Mouse (Mus musculus): ENCODE results near the gene Hlcs.

- TF ChIP-seq POLR2A (IDR thresholded peaks at IDR 0.05; ENCODE audit: low read depth, low read length): no peak
- no peak for TF ChIP-seq CTCF (conservative IDR thresholded peaks at IDR 0.05; ENCODE audit: insufficient read depth, insufficient read length, low read depth, low read length)
These were observed 15.3 kb downstream of the Hlcs start for GRCm38 (mm10) chr16:94298081-94298480.

All from kidney, adult 2 months (tissue).